Mouse (Mus musculus): ENCODE data around the gene Tex44.

- no peak for TF ChIP-seq CTCF (IDR thresholded peaks at IDR 0.05; ENCODE audit: low read depth)
- TF ChIP-seq EP300 (IDR thresholded peaks at IDR 0.05; ENCODE audit: low read depth), result no peak
These were observed 32.9 kb upstream of the Tex44 start for GRCm38 (mm10) chr1:86393219-86393618.
